Mouse (Mus musculus) embryonic facial prominence, embryonic 10.5 days (tissue): ENCODE data around the gene Fads6. TPM values are rescaled to one million over a fixed set of nuclear protein-coding genes. Genes with fewer than 3 reads are reported as not detected.

Experiments
- DNase-seq: peaks from one replicate; pipeline ENCODE4 v3.0.0-alpha.2; 2017; ENCODE audit warnings: low spot score
- H3K27ac ChIP-seq: fragments of 300-500 bp; sonication (generic); replicated peaks from 2 replicates; pipeline ENCODE4 v1.5.1; 2016; ENCODE audit warnings: mild to moderate bottlenecking
- H3K27me3 ChIP-seq: fragments of 300-500 bp; sonication (generic); replicated peaks from 2 replicates; pipeline ENCODE4 v1.6.1; 2016; ENCODE audit warnings: low read depth, mild to moderate bottlenecking; ENCODE audit not compliant: poor library complexity, severe bottlenecking
- H3K36me3 ChIP-seq: fragments of 300-500 bp; sonication (generic); replicated peaks from 2 replicates; pipeline ENCODE4 v1.6.1; 2016; ENCODE audit warnings: mild to moderate bottlenecking, moderate library complexity
- H3K4me1 ChIP-seq: fragments of 300-500 bp; sonication (generic); 2 replicates; pipeline ENCODE4 v1.6.1; 2016
- H3K4me3 ChIP-seq: fragments of 300-500 bp; sonication (generic); 2 replicates; pipeline ENCODE4 v1.5.1; 2016; ENCODE audit warnings: mild to moderate bottlenecking, moderate library complexity
- H3K9me3 ChIP-seq: fragments of 300-500 bp; sonication (generic); 2 replicates; pipeline ENCODE4 v1.6.1; 2016; ENCODE audit warnings: mild to moderate bottlenecking
- WGBS: fragments of 180-500 bp; shearing (Covaris S2); methylation state at CpG from one replicate; pipeline ENCODE4 v1.1.7; 2016; 5-methylcytosine and 5-hydroxymethylcytosine counted together
- polyA plus RNA-seq: library from polyadenylated mRNA; unstranded; fragments of >200 nt; fragmentation: Nextera tagmentation; extraction: Ambion mirVana; gene quantifications from 2 replicates; pipeline ENCODE4 v1.2.1, GENCODE M21; 2016

Fads6 gene
- polyA plus RNA-seq, 1 experiment from 2014 or later = 0.27 TPM

GRCm38 (mm10) chr11:115283486-115283765, 14.0 kb downstream of the Fads6 start:
- Histone ChIP-seq H3K27ac (no peak overlapping the region), H3K27me3 (no peaks in the 10 kb centered on the region), H3K4me3 (no peak overlapping the region), H3K4me1 (peaks cover 3% of the 10 kb centered on the region; the same call in 1 of the 2 replicates), H3K36me3 (no peaks in the 10 kb centered on the region; the same call in 1 of the 2 replicates), H3K9me3 (no peaks in the 10 kb centered on the region)
- 77% methylated on average over 9 of the region's 9 CpGs for WGBS
- no peak for DNase-seq

DNA sequence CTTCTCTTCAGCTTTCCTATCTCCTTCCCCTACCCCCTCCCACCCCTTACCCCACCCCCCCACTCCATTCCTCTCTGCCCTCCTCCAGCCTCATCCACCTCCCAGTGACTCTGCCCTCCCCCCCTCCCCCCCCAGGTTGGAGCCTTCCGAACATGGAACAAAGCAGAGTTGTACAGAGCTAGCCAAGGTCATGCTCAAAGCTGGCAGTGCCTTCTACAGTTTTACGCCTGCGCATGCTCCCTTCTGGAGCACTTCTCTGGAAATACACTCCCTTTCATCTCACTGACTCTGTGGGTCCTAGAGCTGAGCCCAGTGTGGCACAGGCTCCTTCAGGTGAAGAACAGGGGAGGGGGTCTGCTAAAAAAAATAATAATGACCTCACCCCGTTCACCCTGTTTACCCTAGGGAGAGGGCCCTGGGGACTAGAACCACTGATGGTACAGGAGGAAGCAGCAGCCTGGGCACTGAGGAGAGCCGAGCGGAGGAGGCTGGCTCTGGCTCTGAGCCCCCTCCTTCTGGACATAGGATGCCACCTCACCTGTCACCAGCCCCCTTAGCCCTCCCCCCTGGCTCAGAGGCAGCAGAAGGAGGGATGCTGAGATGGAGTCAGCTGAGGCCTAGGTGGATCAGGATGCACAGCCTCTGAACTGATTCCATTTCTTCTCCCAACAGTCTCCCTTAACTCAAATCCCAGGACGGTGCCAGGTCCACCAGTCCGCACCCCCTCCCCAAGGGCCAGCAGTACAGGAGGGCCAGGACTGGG, 14.6 kb downstream of the Fads6 start:
- no peaks in the 10 kb centered on the region; the same call in 1 of the 2 replicates for H3K36me3 ChIP-seq
- no peaks in the 10 kb centered on the region for H3K9me3 ChIP-seq
- H3K4me3 ChIP-seq = no peak overlapping the region
- WGBS = 85% methylated on average over 8 of the region's 8 CpGs
- H3K27ac ChIP-seq = no peak overlapping the region
- H3K27me3 ChIP-seq = no peaks in the 10 kb centered on the region
- peaks cover 7% of the 10 kb centered on the region for H3K4me1 ChIP-seq
- DNase-seq = no peak

DNA sequence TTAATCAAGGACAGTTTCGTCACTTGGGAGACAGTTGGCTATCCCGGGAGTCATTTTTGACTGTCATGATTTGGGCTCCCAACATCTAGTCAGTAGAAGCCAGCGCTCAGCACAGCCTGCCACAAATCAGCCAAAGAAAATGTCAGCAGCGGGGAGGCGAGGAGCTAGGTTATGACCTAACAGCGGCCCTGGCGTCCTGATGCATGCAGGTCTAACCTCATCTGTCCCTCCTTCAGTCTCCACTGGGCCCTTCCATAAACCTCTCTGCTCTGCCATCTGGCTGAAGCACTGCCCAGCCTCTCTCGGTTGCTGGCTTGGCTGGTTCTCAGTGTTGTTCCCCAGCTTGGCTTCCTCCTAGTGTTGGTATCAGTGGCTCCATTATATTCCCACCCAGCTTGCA, 15.2 kb downstream of the Fads6 start:
- Histone ChIP-seq H3K27ac (no peak overlapping the region), H3K9me3 (no peaks in the 10 kb centered on the region), H3K36me3 (no peaks in the 10 kb centered on the region; the same call in 1 of the 2 replicates), H3K4me3 (no peak overlapping the region), H3K27me3 (no peaks in the 10 kb centered on the region), H3K4me1 (peaks cover 11% of the 10 kb centered on the region)
- 78% methylated on average over 8 of the region's 8 CpGs for WGBS
- no peak for DNase-seq

- Histone ChIP-seq H3K4me1 (peaks cover 30% of the 10 kb centered on the region), H3K27me3 (no peaks in the 10 kb centered on the region), H3K27ac (no peak overlapping the region), H3K36me3 (no peaks in the 10 kb centered on the region; the same call in 1 of the 2 replicates), H3K4me3 (no peak overlapping the region), H3K9me3 (no peaks in the 10 kb centered on the region)
- no peak for DNase-seq
- 77% methylated on average over 1 of the region's 1 CpGs for WGBS
Measured at GRCm38 (mm10) chr11:115279726-115280125, 17.7 kb downstream of the Fads6 start.

- H3K4me3 ChIP-seq = peak overlapping the region; percentile 85
- WGBS = 74% methylated on average over 6 of the region's 6 CpGs
- H3K27me3 ChIP-seq = no peaks in the 10 kb centered on the region
- peaks cover 36% of the 10 kb centered on the region for H3K4me1 ChIP-seq
- no peak for DNase-seq
- H3K36me3 ChIP-seq = no peaks in the 10 kb centered on the region; the same call in 1 of the 2 replicates
- no peaks in the 10 kb centered on the region for H3K9me3 ChIP-seq
- H3K27ac ChIP-seq = no peak overlapping the region
Measured at GRCm38 (mm10) chr11:115278176-115278575, 19.3 kb downstream of the Fads6 start.

DNA sequence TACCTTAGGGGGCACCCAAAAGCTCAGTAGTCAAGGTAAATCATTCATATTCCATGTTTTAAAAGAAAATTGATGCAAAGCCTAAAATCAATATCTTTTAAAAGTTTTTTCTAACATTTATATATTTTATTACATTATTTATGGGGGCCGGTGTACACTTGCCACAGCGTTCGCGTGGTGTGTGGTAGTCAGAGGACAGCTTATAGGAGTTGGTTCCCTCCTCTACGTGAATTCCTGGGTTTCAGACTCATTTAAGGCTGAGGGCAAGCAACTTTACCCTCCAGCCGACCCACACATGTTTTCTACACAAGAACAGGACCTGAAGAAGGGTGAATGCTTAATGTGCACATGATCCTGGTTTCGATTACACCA, 19.9 kb downstream of the Fads6 start:
- Histone ChIP-seq H3K27me3 (no peaks in the 10 kb centered on the region; the same call in 1 of the 2 replicates), H3K4me1 (peaks cover 40% of the 10 kb centered on the region), H3K27ac (peak overlapping the region; percentile 92), H3K4me3 (peak overlapping the region; percentile 85), H3K36me3 (no peaks in the 10 kb centered on the region; the same call in 1 of the 2 replicates), H3K9me3 (no peaks in the 10 kb centered on the region)
- WGBS = 23% methylated on average over 7 of the region's 7 CpGs
- DNase-seq = no peak

- Histone ChIP-seq H3K36me3 (no peaks in the 10 kb centered on the region; the same call in 1 of the 2 replicates), H3K4me1 (peaks cover 40% of the 10 kb centered on the region), H3K27ac (peak within 1 kb of the TSS; percentile 92), H3K4me3 (peak within 1 kb of the TSS; percentile 85), H3K9me3 (no peaks in the 10 kb centered on the region), H3K27me3 (no peaks in the 10 kb centered on the region; the same call in 1 of the 2 replicates)
- under 1% methylated on average over 42 of the region's 42 CpGs for WGBS
- DNase-seq = peak; percentile 98
Measured at GRCm38 (mm10) chr11:115276780-115277603, 20.5 kb downstream of the Fads6 start, which contains the start of gene Fdxr. Gene Fdxr (minus strand): TSS chr11:115277050.

GRCm38 (mm10) chr11:115275954-115276353, 21.5 kb downstream of the Fads6 start:
- Histone ChIP-seq H3K4me3 (peak overlapping the region; percentile 85), H3K9me3 (no peaks in the 10 kb centered on the region), H3K27ac (peak overlapping the region; percentile 92; the same call in 1 of the 2 replicates), H3K27me3 (no peaks in the 10 kb centered on the region; the same call in 1 of the 2 replicates), H3K36me3 (peaks cover 7% of the 10 kb centered on the region; the same call in 1 of the 2 replicates), H3K4me1 (peaks cover 40% of the 10 kb centered on the region)
- no peak for DNase-seq
- WGBS = 62% methylated on average over 3 of the region's 3 CpGs

- 84% methylated on average over 6 of the region's 6 CpGs for WGBS
- DNase-seq = no peak
- Histone ChIP-seq H3K36me3 (peaks cover 7% of the 10 kb centered on the region; the same call in 1 of the 2 replicates), H3K4me1 (peaks cover 40% of the 10 kb centered on the region), H3K27ac (no peak overlapping the region), H3K27me3 (no peaks in the 10 kb centered on the region; the same call in 1 of the 2 replicates), H3K9me3 (no peaks in the 10 kb centered on the region), H3K4me3 (peak overlapping the region; percentile 85; the same call in 1 of the 2 replicates)
Measured at GRCm38 (mm10) chr11:115275509-115275908, 22.0 kb downstream of the Fads6 start.

DNA sequence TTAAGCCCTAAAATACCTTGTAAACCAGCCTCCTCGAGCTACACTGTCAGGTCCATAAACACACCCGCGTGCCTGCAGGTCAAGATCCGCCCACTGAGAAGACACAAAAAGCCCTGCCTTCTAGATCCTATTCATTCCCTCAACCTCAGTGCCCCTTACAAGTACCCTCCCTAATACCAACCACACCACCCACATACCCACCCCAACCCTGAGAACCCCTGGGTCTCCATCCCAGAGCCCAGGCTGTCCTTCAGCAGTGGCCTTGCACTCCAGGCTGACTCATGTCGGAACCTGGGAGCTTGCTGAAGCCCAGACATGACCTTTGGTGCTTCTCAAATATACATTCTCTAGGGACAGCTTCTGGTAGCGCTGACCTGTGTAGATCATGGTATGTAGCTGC, 22.7 kb downstream of the Fads6 start:
- Histone ChIP-seq H3K9me3 (no peaks in the 10 kb centered on the region), H3K4me1 (peaks cover 48% of the 10 kb centered on the region)
- 85% methylated on average over 6 of the region's 6 CpGs for WGBS

GRCm38 (mm10) chr11:115274178-115274577, 23.3 kb downstream of the Fads6 start:
- 88% methylated on average over 7 of the region's 7 CpGs for WGBS
- peaks cover 12% of the 10 kb centered on the region for H3K36me3 ChIP-seq
- no peak for DNase-seq
- no peak overlapping the region for H3K27ac ChIP-seq
- H3K4me3 ChIP-seq = no peak overlapping the region
- peaks cover 48% of the 10 kb centered on the region for H3K4me1 ChIP-seq
- no peaks in the 10 kb centered on the region for H3K9me3 ChIP-seq
- H3K27me3 ChIP-seq = peaks cover 12% of the 10 kb centered on the region

More for the DNA sequence above, 22.7 kb downstream of the Fads6 start:
- H3K36me3 ChIP-seq = peaks cover 7% of the 10 kb centered on the region; the same call in 1 of the 2 replicates
- H3K27me3 ChIP-seq = peaks cover 6% of the 10 kb centered on the region
- H3K4me3 ChIP-seq = no peak overlapping the region
- H3K27ac ChIP-seq = no peak overlapping the region
- no peak for DNase-seq

GRCm38 (mm10) chr11:115273735-115274134, 23.7 kb downstream of the Fads6 start:
- Histone ChIP-seq H3K27me3 (peaks cover 16% of the 10 kb centered on the region), H3K9me3 (no peaks in the 10 kb centered on the region), H3K4me1 (peaks cover 48% of the 10 kb centered on the region), H3K4me3 (no peak overlapping the region), H3K36me3 (peaks cover 17% of the 10 kb centered on the region), H3K27ac (no peak overlapping the region)
- DNase-seq = no peak
- 61% methylated on average over 7 of the region's 7 CpGs for whole genome bisulfite sequencing
